Mouse (Mus musculus): ENCODE data around the gene Cask. TPM values are rescaled to one million over a fixed set of nuclear protein-coding genes. Genes with fewer than 3 reads are reported as not detected.
A peak's percentile ranks its signal among the peaks of the same experiment; 100 is the strongest.

Gene Cask
- polyA plus RNA-seq, 1 experiment = 0.98 TPM

- 89% methylated on average over 3 of the region's 3 CpGs for WGBS
- H3K4me3 ChIP-seq (ENCODE audit: extremely low read depth, insufficient read depth, insufficient read length) = no peak overlapping the region
- no peaks in the 10 kb centered on the region for H3K4me1 ChIP-seq (ENCODE audit: control insufficient read depth, insufficient read depth, insufficient read length)
- H3K27me3 ChIP-seq (ENCODE audit: control insufficient read depth, insufficient read depth, low read length) = no peaks in the 10 kb centered on the region
- no peak for DNase-seq (ENCODE audit: low read depth in 1 of 2, low spot score in 2 of 2)
- H3K36me3 ChIP-seq (ENCODE audit: control insufficient read depth, insufficient read depth, low read length) = no peaks in the 10 kb centered on the region
- no peak for TF ChIP-seq POLR2A (IDR thresholded peaks at IDR 0.05; ENCODE audit: low read depth, low read length)
- no peak for TF ChIP-seq CTCF (IDR thresholded peaks at IDR 0.05; ENCODE audit: extremely low read depth, insufficient read depth, insufficient read length, insufficient replicate concordance)
- no peak overlapping the region for H3K27ac ChIP-seq (ENCODE audit: insufficient read depth, low read length)
Measured at GRCm38 (mm10) chrX:13700681-13701080, 150.5 kb downstream of the Cask start.

DNA sequence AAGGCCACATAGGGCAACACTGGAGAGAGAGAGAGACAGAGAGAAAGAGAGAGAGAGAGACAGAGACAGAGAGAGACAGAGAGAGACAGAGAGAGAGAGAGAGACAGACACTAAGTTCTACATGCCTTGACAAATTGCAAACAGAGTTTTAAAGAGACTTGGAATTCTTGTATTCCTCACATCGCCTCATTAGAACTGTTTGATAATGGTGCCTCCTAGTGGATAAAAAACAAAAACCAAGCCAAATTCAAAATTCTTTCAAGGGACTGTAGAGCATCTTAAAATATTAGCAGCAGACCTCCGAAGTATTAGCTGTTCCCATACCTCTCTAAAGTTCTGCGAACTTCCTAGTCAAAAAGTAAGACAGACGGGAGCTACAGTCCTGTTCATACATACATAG is 159.3 kb downstream of the Cask start:
- no peaks in the 10 kb centered on the region for H3K4me1 ChIP-seq (ENCODE audit: control insufficient read depth, insufficient read depth, insufficient read length)
- H3K4me3 ChIP-seq (ENCODE audit: extremely low read depth, insufficient read depth, insufficient read length) = no peak overlapping the region
- no peak for DNase-seq (ENCODE audit: low read depth in 1 of 2, low spot score in 2 of 2)
- no peaks in the 10 kb centered on the region for H3K36me3 ChIP-seq (ENCODE audit: control insufficient read depth, insufficient read depth, low read length)
- TF ChIP-seq POLR2A (IDR thresholded peaks at IDR 0.05; ENCODE audit: low read depth, low read length) (no peak), CTCF (IDR thresholded peaks at IDR 0.05; ENCODE audit: extremely low read depth, insufficient read depth, insufficient read length, insufficient replicate concordance) (no peak)
- no peak overlapping the region for H3K27ac ChIP-seq (ENCODE audit: insufficient read depth, low read length)
- WGBS = 72% methylated on average over 4 of the region's 4 CpGs
- no peaks in the 10 kb centered on the region for H3K27me3 ChIP-seq (ENCODE audit: control insufficient read depth, insufficient read depth, low read length)

DNA sequence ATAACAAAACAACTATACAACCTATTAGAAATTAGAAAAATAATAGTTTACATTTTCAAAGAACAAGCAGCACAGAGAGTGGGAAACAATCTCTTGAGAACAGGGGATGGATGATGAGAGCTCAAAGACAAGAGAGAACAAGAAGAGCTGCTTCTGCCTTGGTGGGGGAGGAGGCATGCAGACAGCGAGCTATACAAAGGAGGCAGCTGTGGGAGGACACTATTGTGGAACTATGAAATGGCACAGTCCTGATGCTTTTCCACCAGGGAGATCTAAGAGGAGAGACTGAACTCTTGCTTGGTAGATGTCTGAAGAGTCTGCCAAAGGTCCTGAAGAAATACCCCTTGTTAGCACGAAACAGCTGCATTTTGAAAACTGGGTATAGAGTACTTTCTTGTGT is 162.8 kb downstream of the Cask start:
- H3K27ac ChIP-seq (ENCODE audit: insufficient read depth, low read length) = no peak overlapping the region
- 58% methylated on average over 2 of the region's 2 CpGs for WGBS
- TF ChIP-seq CTCF (IDR thresholded peaks at IDR 0.05; ENCODE audit: extremely low read depth, insufficient read depth, insufficient read length, insufficient replicate concordance) (no peak), POLR2A (IDR thresholded peaks at IDR 0.05; ENCODE audit: low read depth, low read length) (no peak)
- no peaks in the 10 kb centered on the region for H3K4me1 ChIP-seq (ENCODE audit: control insufficient read depth, insufficient read depth, insufficient read length)
- H3K4me3 ChIP-seq (ENCODE audit: extremely low read depth, insufficient read depth, insufficient read length) = no peak overlapping the region
- DNase-seq (ENCODE audit: low read depth in 1 of 2, low spot score in 2 of 2) = no peak
- H3K27me3 ChIP-seq (ENCODE audit: control insufficient read depth, insufficient read depth, low read length) = no peaks in the 10 kb centered on the region
- no peaks in the 10 kb centered on the region for H3K36me3 ChIP-seq (ENCODE audit: control insufficient read depth, insufficient read depth, low read length)

DNA sequence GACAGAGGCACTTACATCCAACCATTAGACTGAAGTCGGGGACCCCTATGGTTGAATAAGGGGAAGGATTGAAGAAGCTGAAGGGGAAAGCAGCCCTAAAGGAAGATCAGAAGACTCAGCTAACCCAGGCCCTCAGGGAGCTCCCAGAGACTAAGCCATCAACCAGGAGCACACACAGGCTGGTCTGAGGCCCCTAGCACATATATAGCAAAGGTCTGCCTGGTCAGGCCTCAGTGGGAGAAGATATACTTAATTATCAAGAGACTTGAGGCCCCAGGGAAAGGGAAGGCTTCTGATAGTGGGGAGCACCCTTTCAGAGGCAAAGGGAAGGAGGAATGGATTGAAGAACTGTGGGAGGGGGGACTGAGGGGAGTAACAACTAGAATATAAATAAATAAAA is 164.6 kb downstream of the Cask start:
- no peaks in the 10 kb centered on the region for H3K36me3 ChIP-seq (ENCODE audit: control insufficient read depth, insufficient read depth, low read length)
- 89% methylated on average over 1 of the region's 1 CpGs for WGBS
- H3K4me1 ChIP-seq (ENCODE audit: control insufficient read depth, insufficient read depth, insufficient read length) = no peaks in the 10 kb centered on the region
- no peak overlapping the region for H3K27ac ChIP-seq (ENCODE audit: insufficient read depth, low read length)
- TF ChIP-seq CTCF (IDR thresholded peaks at IDR 0.05; ENCODE audit: extremely low read depth, insufficient read depth, insufficient read length, insufficient replicate concordance) (no peak), POLR2A (IDR thresholded peaks at IDR 0.05; ENCODE audit: low read depth, low read length) (no peak)
- no peak for DNase-seq (ENCODE audit: low read depth in 1 of 2, low spot score in 2 of 2)
- H3K4me3 ChIP-seq (ENCODE audit: extremely low read depth, insufficient read depth, insufficient read length) = no peak overlapping the region
- no peaks in the 10 kb centered on the region for H3K27me3 ChIP-seq (ENCODE audit: control insufficient read depth, insufficient read depth, low read length)

DNA sequence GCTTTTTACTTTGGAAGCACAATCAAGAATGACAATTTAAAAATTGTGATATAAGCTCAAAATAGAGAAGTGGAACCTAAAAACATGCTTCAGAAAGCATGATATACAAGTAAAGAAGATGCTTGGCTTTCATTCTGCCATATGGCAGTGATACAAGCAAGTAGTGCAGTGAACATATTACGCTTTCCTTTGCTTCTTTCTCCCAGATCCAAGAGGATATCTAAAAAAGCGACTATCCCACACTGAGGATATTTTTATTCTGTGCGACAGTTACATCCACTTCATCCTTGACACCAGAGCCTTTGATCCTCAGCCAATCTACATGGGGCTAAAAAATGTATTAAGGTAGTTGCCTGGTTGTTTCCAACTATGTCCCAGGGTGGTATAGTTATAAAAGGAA is 169.4 kb downstream of the Cask start:
- no peak for DNase-seq (ENCODE audit: low read depth in 1 of 2, low spot score in 2 of 2)
- WGBS = 83% methylated on average over 3 of the region's 3 CpGs
- no peaks in the 10 kb centered on the region for H3K4me1 ChIP-seq (ENCODE audit: control insufficient read depth, insufficient read depth, insufficient read length)

GRCm38 (mm10) chrX:13673001-13673400 is 178.2 kb downstream of the Cask start:
- no peak overlapping the region for H3K27ac ChIP-seq (ENCODE audit: insufficient read depth, low read length)
- no peaks in the 10 kb centered on the region; the same call in 1 of the 2 replicates for H3K4me1 ChIP-seq (ENCODE audit: control insufficient read depth, insufficient read depth, insufficient read length)
- H3K27me3 ChIP-seq (ENCODE audit: control insufficient read depth, insufficient read depth, low read length) = no peaks in the 10 kb centered on the region
- 73% methylated on average over 3 of the region's 3 CpGs for WGBS
- no peaks in the 10 kb centered on the region for H3K36me3 ChIP-seq (ENCODE audit: control insufficient read depth, insufficient read depth, low read length)
- DNase-seq (ENCODE audit: low read depth in 1 of 2, low spot score in 2 of 2) = no peak
- TF ChIP-seq POLR2A (IDR thresholded peaks at IDR 0.05; ENCODE audit: low read depth, low read length) (no peak), CTCF (IDR thresholded peaks at IDR 0.05; ENCODE audit: extremely low read depth, insufficient read depth, insufficient read length, insufficient replicate concordance) (no peak)
- no peak overlapping the region for H3K4me3 ChIP-seq (ENCODE audit: extremely low read depth, insufficient read depth, insufficient read length)

More for the DNA sequence above, 169.4 kb downstream of the Cask start:
- H3K4me3 ChIP-seq (ENCODE audit: extremely low read depth, insufficient read depth, insufficient read length) = no peak overlapping the region
- no peak overlapping the region for H3K27ac ChIP-seq (ENCODE audit: insufficient read depth, low read length)
- no peaks in the 10 kb centered on the region for H3K36me3 ChIP-seq (ENCODE audit: control insufficient read depth, insufficient read depth, low read length)
- no peaks in the 10 kb centered on the region for H3K27me3 ChIP-seq (ENCODE audit: control insufficient read depth, insufficient read depth, low read length)
- TF ChIP-seq CTCF (IDR thresholded peaks at IDR 0.05; ENCODE audit: extremely low read depth, insufficient read depth, insufficient read length, insufficient replicate concordance) (no peak), POLR2A (IDR thresholded peaks at IDR 0.05; ENCODE audit: low read depth, low read length) (no peak)

DNA sequence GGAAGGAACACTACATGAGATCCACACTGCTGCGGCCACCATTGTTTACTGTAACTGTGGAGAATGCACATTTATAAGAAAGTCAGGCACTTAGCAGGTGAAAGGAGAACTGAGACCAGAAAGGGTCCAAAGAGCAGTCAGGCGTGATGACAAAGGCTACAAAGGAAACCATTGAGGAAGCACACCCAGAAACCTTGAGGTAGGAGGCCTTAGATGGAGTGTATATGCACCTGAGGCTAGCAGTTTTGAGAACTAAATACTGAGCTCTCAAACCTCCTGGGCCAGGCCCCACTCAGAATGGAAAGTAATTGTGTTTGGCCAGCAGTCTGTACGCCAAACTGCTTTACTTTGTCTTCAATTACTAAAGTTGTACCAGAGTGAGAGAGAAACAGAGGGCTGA is 180.8 kb downstream of the Cask start:
- Histone ChIP-seq H3K36me3 (ENCODE audit: control insufficient read depth, insufficient read depth, low read length) (no peaks in the 10 kb centered on the region), H3K27me3 (ENCODE audit: control insufficient read depth, insufficient read depth, low read length) (no peaks in the 10 kb centered on the region), H3K4me1 (ENCODE audit: control insufficient read depth, insufficient read depth, insufficient read length) (no peaks in the 10 kb centered on the region; the same call in 1 of the 2 replicates), H3K27ac (ENCODE audit: insufficient read depth, low read length) (peak overlapping the region; percentile 91), H3K4me3 (ENCODE audit: extremely low read depth, insufficient read depth, insufficient read length) (no peak overlapping the region)
- TF ChIP-seq CTCF (IDR thresholded peaks at IDR 0.05; ENCODE audit: extremely low read depth, insufficient read depth, insufficient read length, insufficient replicate concordance) (no peak), POLR2A (IDR thresholded peaks at IDR 0.05; ENCODE audit: low read depth, low read length) (no peak)
- DNase-seq (ENCODE audit: low read depth in 1 of 2, low spot score in 2 of 2) = peak; percentile 41 to 57
- 45% methylated on average over 3 of the region's 3 CpGs for WGBS

Data from spleen, adult 2 months (tissue).